Mouse (Mus musculus) lung, adult 2 months (tissue): ENCODE measurements around the gene Ssh2.

Experiments used
- CTCF ChIP-seq: fragments of 200-500 bp; IDR thresholded peaks from 2 replicates; pipeline ENCODE4 v1.5.1; 2011; ENCODE audit warnings: mild to moderate bottlenecking, low read length, control low read depth; ENCODE audit not compliant: insufficient read depth
- POLR2A ChIP-seq: fragments of 200-500 bp; IDR thresholded peaks from 2 replicates; pipeline ENCODE4 v1.6.1; 2011; ENCODE audit warnings: low read depth, mild to moderate bottlenecking, control low read depth, low read length, borderline replicate concordance; ENCODE audit errors: extremely low read depth

GRCm38 (mm10) chr11:77489591-77490235 is 273.6 kb downstream of the Ssh2 start, which contains the start of gene Ankrd13b:
- no peak for TF ChIP-seq CTCF
- no peak for TF ChIP-seq POLR2A
